Mouse (Mus musculus) spleen, embryonic (tissue): ENCODE measurements around the gene Uso1.

Source experiments
- CTCF ChIA-PET: fragments of 350-600 bp; sonication (Branson Sonifier 250); formaldehyde crosslinking; loops from one replicate; lab custom pipeline; 2022; lab: Charles Lee

Gene Uso1

GRCm38 (mm10) chr5:92234939-92235557, 97.3 kb downstream of the Uso1 start:
- CTCF ChIA-PET = no interaction called here

GRCm38 (mm10) chr5:92239333-92240232, 101.8 kb downstream of the Uso1 start:
- CTCF ChIA-PET = no interaction called here

GRCm38 (mm10) chr5:92240769-92241168, 103.0 kb downstream of the Uso1 start:
- CTCF ChIA-PET = no interaction called here

- CTCF ChIA-PET = no interaction called here
These were observed 107.2 kb downstream of the Uso1 start for GRCm38 (mm10) chr5:92244900-92245299.

- CTCF ChIA-PET = no interaction called here
These were observed 107.7 kb downstream of the Uso1 start for GRCm38 (mm10) chr5:92245483-92245882.

- CTCF ChIA-PET = no interaction called here
These were observed 110.9 kb downstream of the Uso1 start for GRCm38 (mm10) chr5:92248614-92249013.

- CTCF ChIA-PET = no interaction called here
These were observed 114.3 kb downstream of the Uso1 start for GRCm38 (mm10) chr5:92252031-92252430.
